Mouse (Mus musculus): ENCODE measurements around the gene Spsb4. TPM values are rescaled to one million over a fixed set of nuclear protein-coding genes. Genes with fewer than 3 reads are reported as not detected.

Gene Spsb4
- polyA plus RNA-seq, 1 experiment from 2014 or later = 88.2 TPM

DNA sequence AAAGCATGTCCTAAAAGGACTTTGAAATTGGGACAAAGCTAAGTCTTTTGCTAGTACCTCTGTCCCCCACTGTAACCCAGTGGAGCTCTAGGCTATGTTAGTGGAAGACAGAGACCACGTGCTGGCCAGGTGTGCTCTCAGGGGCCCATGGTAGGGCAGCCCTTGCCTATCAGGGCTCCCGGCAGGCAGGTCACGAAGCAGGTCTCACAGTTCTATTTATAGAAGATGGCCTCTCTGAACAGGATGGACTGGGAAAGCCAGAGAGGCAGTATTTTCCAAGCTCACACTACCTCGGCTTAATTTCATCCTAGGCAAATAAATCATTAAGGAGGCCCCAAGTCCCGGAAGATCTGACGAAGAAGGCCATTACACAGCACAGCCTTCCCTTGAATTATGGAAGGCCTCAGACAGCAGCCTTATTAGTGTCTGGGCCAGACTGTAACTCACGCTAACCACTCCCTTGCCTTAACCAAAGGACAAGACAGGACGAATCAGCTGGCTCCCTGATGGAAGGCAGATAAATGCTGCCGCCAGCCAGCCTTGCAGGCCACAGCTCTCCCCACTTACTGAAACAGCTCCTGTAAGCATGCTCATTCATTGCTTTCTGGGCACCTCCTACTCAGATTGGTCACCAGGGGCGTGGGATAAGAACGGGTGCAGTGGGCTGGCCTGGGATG lies 31.7 kb downstream of the Spsb4 start:
- no peak overlapping the region for H3K9ac ChIP-seq
- no peaks in the 10 kb centered on the region; the same call in none of the 2 replicates for H3K27me3 ChIP-seq
- H3K36me3 ChIP-seq = no peaks in the 10 kb centered on the region
- H3K9me3 ChIP-seq (replicated peaks) = no peaks in the 10 kb centered on the region
- ATAC-seq (ENCODE audit: low FRiP score) = no peak
- no peak overlapping the region for H3K4me2 ChIP-seq (replicated peaks)
- peaks cover 89% of the 10 kb centered on the region for H3K4me1 ChIP-seq
- 41% methylated on average over 11 of the region's 11 CpGs for WGBS
- H3K27ac ChIP-seq = peak overlapping the region; percentile 50
- no peak overlapping the region for H3K4me3 ChIP-seq

DNA sequence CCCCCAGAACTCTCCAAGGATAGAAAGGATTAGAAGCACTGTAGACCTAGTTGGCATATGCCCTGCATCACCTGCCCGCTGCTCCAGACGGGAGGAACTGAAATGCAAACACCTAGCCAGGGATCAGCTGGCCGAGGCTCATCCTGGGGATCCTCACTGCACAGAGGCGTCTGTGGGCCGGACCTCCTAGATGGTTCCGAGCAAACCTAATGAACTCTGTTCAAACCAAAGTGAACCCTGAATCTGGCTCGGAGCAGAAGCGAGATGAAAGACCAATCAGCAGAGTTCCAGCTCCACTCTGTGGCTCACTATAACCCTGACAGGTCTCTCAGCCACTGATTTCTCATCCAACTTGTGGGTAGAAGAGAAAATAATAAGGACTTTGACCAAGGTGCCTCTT lies 34.6 kb downstream of the Spsb4 start:
- 91% methylated on average over 8 of the region's 8 CpGs for WGBS
- H3K4me2 ChIP-seq (replicated peaks) = no peak overlapping the region
- H3K27ac ChIP-seq = no peak overlapping the region
- H3K4me3 ChIP-seq = no peak overlapping the region
- peaks cover 89% of the 10 kb centered on the region for H3K4me1 ChIP-seq
- no peaks in the 10 kb centered on the region for H3K9me3 ChIP-seq (replicated peaks)
- no peaks in the 10 kb centered on the region for H3K36me3 ChIP-seq
- no peak for ATAC-seq (ENCODE audit: low FRiP score)
- no peaks in the 10 kb centered on the region; the same call in none of the 2 replicates for H3K27me3 ChIP-seq
- H3K9ac ChIP-seq = no peak overlapping the region

DNA sequence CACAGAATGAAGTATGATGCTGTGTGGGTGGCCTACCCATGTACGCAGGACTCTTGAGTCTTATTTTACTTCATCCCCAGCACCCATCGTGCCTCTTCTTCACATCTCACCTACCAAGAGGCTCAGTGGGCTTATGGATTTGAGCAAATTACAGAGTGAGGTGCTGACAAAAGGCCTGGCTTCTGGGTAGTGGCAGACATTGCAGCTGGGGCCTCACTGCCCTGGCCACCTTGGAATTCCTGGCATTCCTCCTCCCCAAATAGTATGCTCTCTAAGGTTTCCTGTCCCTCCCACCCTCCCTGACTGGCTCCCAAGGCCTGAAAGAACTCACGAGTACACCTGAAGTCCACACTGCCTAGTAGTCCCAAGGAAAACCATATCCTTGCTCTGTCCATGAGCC lies 35.7 kb downstream of the Spsb4 start:
- Histone ChIP-seq H3K27ac (peak overlapping the region; percentile 90), H3K9ac (no peak overlapping the region), H3K36me3 (no peaks in the 10 kb centered on the region), H3K9me3 (replicated peaks) (no peaks in the 10 kb centered on the region), H3K27me3 (no peaks in the 10 kb centered on the region; the same call in 1 of the 2 replicates), H3K4me1 (peaks cover 89% of the 10 kb centered on the region), H3K4me2 (replicated peaks) (no peak overlapping the region), H3K4me3 (no peak overlapping the region)
- no peak for ATAC-seq (ENCODE audit: low FRiP score)
- 39% methylated on average over 3 of the region's 3 CpGs for WGBS

DNA sequence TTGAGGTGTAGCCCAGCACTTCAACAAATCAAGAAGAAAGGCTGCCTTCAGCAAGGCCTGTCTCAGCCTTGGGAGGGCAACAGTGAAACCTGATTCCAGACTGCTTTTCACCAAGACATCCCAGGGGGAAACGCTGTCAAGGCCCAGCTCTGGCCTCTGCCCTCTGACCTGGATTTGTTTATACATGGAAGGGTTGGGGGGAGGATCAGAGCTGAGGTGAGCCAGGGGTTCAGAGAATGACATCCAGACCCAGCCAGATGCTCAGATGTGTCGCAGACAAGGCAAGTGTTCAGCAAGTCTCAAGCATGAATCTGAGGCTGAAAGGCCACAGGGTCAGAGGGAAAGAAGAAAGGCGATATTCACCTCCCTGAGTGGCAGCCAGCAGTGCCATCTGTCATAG lies 36.3 kb downstream of the Spsb4 start:
- Histone ChIP-seq H3K4me2 (replicated peaks) (no peak overlapping the region), H3K4me1 (peaks cover 89% of the 10 kb centered on the region), H3K4me3 (no peak overlapping the region), H3K27ac (peak overlapping the region; percentile 90), H3K27me3 (no peaks in the 10 kb centered on the region), H3K36me3 (no peaks in the 10 kb centered on the region), H3K9me3 (replicated peaks) (no peaks in the 10 kb centered on the region), H3K9ac (no peak overlapping the region)
- WGBS = 8% methylated on average over 3 of the region's 3 CpGs
- ATAC-seq (ENCODE audit: low FRiP score) = no peak

DNA sequence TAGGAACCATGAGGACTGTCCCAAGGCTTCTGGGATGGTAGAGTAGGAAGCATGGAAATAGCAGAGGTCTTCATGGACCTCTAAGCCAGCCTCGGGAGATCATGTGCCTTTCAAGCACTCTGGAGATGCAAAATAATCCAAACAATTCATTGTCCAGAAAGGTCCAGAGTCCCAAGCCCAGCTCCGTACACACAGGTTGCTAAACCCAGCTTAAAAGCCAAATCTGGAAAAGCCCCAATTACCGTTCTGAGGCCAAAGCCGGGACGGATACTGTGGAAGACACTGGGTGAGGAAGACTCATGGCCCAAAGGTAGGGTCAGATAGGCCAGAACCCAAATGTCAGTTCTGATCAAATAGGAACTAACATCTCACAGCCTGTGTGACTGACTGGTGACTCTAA lies 36.8 kb downstream of the Spsb4 start:
- no peak overlapping the region for H3K4me2 ChIP-seq (replicated peaks)
- H3K4me1 ChIP-seq = peaks cover 87% of the 10 kb centered on the region
- H3K36me3 ChIP-seq = no peaks in the 10 kb centered on the region
- H3K27me3 ChIP-seq = no peaks in the 10 kb centered on the region
- H3K4me3 ChIP-seq = no peak overlapping the region
- H3K9ac ChIP-seq = no peak overlapping the region
- 71% methylated on average over 5 of the region's 5 CpGs for WGBS
- no peaks in the 10 kb centered on the region for H3K9me3 ChIP-seq (replicated peaks)
- H3K27ac ChIP-seq = peak overlapping the region; percentile 90
- ATAC-seq (ENCODE audit: low FRiP score) = no peak

DNA sequence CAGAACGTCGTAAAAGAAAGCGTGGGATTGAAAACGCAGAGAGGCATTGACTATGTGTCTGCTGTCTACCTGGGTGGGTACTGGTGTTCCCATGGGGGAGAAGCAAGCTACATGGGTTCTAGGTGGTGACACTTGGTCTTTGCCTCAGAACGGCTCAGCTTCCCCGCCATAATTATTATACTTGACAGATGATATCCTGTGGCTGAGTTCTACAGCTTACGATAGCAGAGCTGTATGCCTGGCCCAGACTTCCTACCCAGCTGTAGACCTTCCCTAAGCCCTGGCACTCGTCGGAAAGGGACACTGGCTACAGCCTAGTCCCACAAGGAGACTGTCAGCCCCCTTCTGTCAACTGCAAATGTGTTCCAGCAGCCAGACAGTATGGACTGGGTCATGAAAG lies 37.5 kb downstream of the Spsb4 start:
- Histone ChIP-seq H3K4me3 (no peak overlapping the region), H3K9ac (no peak overlapping the region), H3K27ac (peak overlapping the region; percentile 90), H3K9me3 (replicated peaks) (no peaks in the 10 kb centered on the region), H3K4me2 (replicated peaks) (peak overlapping the region; percentile 31; the same call in 1 of the 2 replicates), H3K4me1 (peaks cover 80% of the 10 kb centered on the region), H3K27me3 (no peaks in the 10 kb centered on the region), H3K36me3 (no peaks in the 10 kb centered on the region)
- 9% methylated on average over 9 of the region's 9 CpGs for WGBS
- ATAC-seq (ENCODE audit: low FRiP score) = peak; percentile 27

DNA sequence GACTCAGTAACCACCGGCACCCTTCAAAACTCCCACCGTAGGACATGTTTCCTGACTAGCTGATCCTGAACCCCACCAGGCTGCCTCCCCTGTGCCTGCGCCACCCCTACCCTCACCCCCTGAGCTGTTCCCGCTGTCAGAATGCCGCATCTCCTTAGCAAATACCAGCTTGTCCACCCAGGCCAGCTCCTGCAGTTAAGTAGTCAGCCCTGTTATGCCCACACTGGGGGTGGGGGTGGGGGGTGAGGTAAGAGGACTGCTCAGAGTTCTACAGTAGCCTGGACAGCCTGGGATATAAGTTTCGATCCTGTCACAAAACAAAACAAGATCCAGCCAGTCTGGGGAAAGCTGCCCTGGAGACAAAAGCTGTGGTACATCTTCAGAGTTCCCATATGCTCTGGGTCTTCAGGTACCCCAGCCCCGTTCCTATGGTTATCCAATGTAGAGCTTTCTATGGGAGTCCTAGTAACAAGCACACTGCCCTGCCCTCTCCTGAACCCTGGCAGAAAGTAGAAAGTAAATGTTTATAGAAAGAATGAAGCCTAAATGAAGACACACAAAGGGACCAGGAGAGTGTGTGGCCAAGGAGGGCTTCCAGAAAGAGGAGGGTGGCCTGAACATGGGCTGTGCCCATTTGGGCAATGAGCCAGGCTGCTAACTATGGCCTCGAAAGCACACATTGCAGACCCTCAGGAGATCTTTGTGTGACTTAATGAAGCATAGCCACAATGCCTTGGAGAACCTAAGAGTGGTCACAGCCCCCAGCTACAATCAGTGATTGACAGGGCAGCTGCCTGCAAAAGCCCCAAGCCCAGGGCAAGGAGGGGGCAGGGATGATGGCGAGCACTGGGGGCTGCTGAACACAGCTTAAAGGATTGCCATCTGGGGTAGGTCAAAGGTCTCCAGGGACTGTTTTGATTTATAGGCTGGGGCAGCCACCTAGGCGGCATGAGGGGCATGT lies 38.3 kb downstream of the Spsb4 start:
- Histone ChIP-seq H3K36me3 (no peaks in the 10 kb centered on the region), H3K9ac (0 out of 2 replicates have a peak overlapping the region, but pooled peaks have one; percentile 32), H3K4me2 (replicated peaks) (peak overlapping the region; percentile 31), H3K27ac (peak overlapping the region; percentile 90), H3K27me3 (no peaks in the 10 kb centered on the region), H3K9me3 (replicated peaks) (no peaks in the 10 kb centered on the region), H3K4me3 (no peak overlapping the region), H3K4me1 (peaks cover 77% of the 10 kb centered on the region)
- WGBS = 10% methylated on average over 9 of the region's 10 CpGs
- ATAC-seq (ENCODE audit: low FRiP score) = peak; percentile 87

DNA sequence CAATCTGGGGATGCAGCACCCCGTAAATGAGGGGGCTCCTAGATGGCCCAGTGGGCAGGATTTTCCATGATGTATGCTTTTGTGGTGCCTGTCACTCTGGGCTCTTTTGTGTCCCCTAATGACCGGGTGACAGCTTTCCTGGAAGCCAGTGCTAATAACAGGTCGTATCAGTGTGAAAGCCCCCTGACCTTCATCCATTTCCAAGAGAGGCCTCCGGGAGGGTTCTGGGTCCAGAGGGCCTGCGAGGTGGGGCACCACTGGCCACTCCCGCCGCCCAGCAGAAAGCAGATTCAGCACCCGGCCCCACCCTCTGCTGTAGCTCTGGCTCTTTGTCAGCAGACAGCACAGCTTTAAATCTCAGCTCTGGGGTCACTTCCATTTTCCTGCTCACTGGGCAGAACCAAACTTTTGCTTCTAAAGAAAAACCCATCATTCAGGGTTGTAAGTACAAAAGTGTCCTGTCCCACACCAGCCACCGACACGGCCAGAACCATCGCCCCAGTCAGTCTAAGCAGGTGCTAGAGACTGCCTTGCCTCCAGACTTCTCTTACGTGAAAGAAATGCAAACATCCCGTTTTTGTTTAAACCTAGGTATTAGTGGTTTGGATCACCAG lies 39.1 kb downstream of the Spsb4 start:
- no peaks in the 10 kb centered on the region for H3K27me3 ChIP-seq
- no peaks in the 10 kb centered on the region for H3K9me3 ChIP-seq (replicated peaks)
- peak overlapping the region; percentile 32; the same call in 1 of the 2 replicates for H3K9ac ChIP-seq
- no peak for ATAC-seq (ENCODE audit: low FRiP score)
- peak overlapping the region; percentile 31 for H3K4me2 ChIP-seq (replicated peaks)
- WGBS = 11% methylated on average over 13 of the region's 13 CpGs
- H3K27ac ChIP-seq = peak overlapping the region; percentile 90
- H3K36me3 ChIP-seq = no peaks in the 10 kb centered on the region
- no peak overlapping the region for H3K4me3 ChIP-seq
- peaks cover 73% of the 10 kb centered on the region for H3K4me1 ChIP-seq

DNA sequence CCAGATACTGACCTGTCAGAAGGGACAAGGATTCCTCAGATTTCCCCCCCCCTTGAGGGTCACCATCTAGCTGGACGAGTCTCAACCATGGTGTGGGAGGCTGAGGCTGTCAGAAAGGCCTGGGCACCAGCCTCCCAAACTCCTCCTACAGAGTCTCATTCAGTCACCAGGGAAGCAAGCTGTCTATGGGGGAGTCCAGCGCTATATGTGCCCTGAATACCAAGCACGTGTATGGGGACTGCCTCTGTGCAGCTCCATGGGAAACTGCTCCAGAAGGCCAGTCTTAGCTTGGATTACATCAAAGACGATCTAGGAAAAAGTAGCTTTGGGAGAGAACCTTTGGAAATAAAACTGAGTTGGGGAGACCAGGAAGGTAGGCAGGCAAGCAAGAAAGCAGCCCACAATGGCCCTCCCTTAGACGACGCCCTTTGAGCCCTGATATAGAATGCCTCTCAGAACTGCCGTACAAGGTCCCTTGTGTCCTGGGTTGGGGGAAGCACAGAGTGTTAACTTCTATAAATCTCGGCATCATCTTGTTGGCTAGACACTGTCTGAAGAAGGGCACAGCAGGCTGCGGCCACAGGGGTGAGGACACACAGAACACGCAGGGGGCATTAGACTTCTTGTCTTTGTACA lies 40.4 kb downstream of the Spsb4 start:
- H3K36me3 ChIP-seq = no peaks in the 10 kb centered on the region

DNA sequence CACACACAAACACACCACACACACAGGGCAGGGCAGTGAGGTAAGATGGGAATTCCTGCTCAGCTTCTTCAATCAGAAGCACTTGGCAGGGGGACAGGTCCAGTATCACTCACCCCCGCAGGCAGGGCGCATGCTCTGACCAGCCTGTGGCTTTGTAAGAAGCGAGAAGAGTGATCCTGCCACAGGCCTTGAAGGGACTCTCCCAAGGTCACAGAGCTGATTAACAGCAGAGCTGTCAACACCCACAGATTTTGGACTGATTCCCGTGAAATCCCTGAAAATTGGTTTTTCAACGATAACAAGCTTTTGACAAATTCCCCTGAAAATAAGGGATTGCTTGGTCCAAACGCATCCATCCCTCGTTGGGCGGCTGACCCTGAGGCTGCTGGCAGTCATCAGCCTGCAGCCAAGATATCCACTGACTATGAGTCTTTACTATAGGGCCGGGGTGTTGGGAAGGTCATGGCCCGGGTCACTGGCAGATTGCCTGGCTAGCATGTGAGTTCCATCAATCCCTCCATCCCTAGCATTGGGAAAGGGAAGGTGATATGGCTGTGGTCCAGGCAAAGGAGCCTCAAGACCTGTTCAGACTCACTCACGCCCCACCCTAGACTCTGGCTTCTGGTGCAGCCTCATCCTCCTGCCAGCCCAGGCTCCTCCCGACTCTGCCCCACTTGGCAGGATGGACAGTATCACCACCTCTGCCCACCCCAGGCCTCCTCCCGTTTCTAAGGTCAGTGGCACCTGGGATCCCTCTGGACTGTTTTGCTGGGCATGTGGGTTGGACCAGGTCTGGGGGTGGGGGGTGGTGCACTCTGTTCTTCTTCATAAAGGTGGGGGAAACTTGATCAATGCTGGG lies 41.1 kb downstream of the Spsb4 start:
- peak overlapping the region; percentile 13 for H3K27ac ChIP-seq
- H3K4me1 ChIP-seq = peaks cover 66% of the 10 kb centered on the region
- H3K36me3 ChIP-seq = no peaks in the 10 kb centered on the region
- H3K27me3 ChIP-seq = 0 out of 2 replicates have a peak, but pooled peaks cover 3% of the 10 kb centered on the region
- no peak overlapping the region for H3K4me3 ChIP-seq
- H3K4me2 ChIP-seq (replicated peaks) = no peak overlapping the region
- WGBS = 48% methylated on average over 13 of the region's 13 CpGs
- ATAC-seq (ENCODE audit: low FRiP score) = no peak
- H3K9me3 ChIP-seq (replicated peaks) = no peaks in the 10 kb centered on the region
- H3K9ac ChIP-seq = no peak overlapping the region

More for the DNA sequence above, 40.4 kb downstream of the Spsb4 start:
- Histone ChIP-seq H3K9ac (no peak overlapping the region), H3K4me1 (peaks cover 66% of the 10 kb centered on the region), H3K4me2 (replicated peaks) (no peak overlapping the region), H3K27me3 (0 out of 2 replicates have a peak, but pooled peaks cover 3% of the 10 kb centered on the region), H3K27ac (peak overlapping the region; percentile 13; the same call in 1 of the 2 replicates), H3K9me3 (replicated peaks) (no peaks in the 10 kb centered on the region), H3K4me3 (no peak overlapping the region)
- no peak for ATAC-seq (ENCODE audit: low FRiP score)
- WGBS = 39% methylated on average over 10 of the region's 10 CpGs

DNA sequence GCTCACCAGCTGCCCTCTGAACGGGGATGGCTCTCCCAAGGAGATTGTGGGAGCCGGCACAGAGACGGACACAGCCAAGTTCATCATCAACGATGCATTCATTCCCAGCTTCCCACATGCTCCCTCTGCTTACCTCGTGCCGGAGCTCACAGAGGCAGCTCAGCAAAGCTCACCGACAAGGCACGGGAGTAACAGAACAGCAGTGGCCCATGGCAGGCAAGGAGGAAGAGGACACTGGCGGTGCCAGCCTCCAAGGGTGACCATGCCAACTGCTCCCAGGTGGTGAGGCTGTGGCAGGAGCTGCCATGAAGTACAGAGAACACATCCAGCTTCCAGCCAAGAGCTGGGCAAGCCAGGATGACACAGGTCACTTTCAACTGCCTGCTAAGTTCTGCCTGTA lies 45.6 kb downstream of the Spsb4 start:
- ATAC-seq (ENCODE audit: low FRiP score) = no peak
- peak overlapping the region; percentile 79; the same call in 1 of the 2 replicates for H3K27ac ChIP-seq
- WGBS = 70% methylated on average over 9 of the region's 9 CpGs
- H3K9ac ChIP-seq = no peak overlapping the region
- no peaks in the 10 kb centered on the region for H3K9me3 ChIP-seq (replicated peaks)
- no peaks in the 10 kb centered on the region for H3K36me3 ChIP-seq
- no peak overlapping the region for H3K4me2 ChIP-seq (replicated peaks)
- peaks cover 62% of the 10 kb centered on the region for H3K4me1 ChIP-seq
- H3K4me3 ChIP-seq = no peak overlapping the region
- 0 out of 2 replicates have a peak, but pooled peaks cover 3% of the 10 kb centered on the region for H3K27me3 ChIP-seq
